Mouse (Mus musculus) retina, embryonic 14.5 days (tissue): ENCODE data around the gene Csf1.

ENCODE experiments used
- DNase-seq: peaks from one replicate; pipeline ENCODE4 v3.0.0-alpha.2; 2015; ENCODE audit warnings: low spot score

The Csf1 gene

DNA sequence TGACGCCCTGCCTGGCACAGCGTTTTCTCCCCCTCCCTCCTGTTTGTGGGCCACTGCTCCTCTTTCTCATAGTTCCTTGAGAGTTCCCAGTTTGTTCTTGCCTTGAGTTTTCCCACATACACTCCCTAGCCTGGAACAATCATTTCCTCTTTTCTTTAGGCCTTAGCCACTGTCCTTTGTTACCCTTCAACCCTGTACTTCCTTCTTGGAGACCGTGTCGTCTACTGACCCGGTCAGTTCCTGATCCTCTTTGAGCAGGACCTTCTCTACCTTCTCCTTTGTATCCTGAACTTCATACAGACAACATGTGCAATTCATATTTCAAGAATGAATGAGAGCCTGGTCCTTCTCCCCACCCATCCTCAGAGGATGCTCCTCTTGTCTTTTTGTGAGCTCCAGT is 21.0 kb upstream of the Csf1 start:
- DNase-seq: no peak

DNA sequence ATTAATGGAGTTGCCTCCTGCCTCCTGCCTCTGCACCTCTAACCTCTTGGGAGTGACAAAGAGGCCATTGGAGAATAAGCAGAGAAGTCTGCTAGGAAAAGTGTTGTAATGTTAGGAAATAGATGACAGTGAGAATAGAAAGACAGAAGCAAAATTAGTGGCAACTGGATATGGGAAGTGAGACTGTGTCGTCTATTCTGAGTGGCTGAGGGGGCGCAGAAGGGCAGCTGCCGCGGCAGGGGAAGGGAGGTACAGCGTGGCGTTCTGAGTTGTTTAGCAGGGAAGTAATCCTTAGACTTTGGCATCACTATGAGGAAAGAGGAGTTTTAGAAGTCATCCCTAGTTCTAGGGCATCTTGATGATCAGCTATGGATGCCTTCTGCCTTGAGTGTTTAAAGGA is 17.7 kb upstream of the Csf1 start:
- DNase-seq: no peak

- peak; percentile 12 for DNase-seq
These were observed 16.0 kb upstream of the Csf1 start for GRCm38 (mm10) chr3:107776295-107776694.

DNA sequence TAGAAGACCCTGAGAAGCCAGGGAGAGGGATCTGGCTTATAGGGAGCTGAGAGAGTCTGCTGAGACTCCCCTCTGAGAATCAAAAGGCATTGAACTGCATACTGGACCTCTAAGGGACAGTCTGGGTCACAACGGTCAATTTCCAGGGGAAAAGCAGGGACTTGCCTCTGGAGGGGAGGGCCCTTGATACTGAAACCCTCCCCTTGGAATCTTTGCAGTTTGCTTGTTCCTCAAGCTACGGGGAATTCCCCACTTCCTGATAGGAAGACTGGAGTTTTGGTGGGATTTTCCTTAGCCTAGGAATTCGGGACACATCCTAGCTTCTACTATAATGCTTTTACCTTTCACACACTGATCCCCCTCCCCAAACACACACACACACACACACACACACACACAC is 15.5 kb upstream of the Csf1 start:
- no peak for DNase-seq

- no peak for DNase-seq
These were observed 14.8 kb upstream of the Csf1 start for GRCm38 (mm10) chr3:107775056-107775455.

GRCm38 (mm10) chr3:107772860-107773259 is 12.6 kb upstream of the Csf1 start:
- DNase-seq: no peak

DNA sequence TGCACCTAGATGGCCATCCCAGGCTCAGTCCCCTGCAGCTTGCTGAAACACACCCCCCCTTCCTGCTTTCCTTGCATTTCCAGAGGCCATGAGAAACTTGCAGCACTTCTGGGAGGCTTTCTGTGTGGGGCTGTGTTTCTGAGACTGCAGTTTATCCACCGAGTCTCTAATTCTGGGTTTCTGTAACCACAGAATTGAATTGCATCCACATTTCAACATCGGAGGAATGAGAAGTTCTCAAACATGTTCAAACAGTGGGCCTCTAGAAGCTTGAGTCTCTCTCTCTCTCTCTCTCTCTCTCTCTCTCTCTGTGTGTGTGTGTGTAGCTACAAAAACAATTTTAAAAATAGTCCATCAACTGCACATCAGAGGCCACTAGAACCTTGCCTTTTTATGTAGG is 9.4 kb upstream of the Csf1 start:
- DNase-seq: no peak

DNA sequence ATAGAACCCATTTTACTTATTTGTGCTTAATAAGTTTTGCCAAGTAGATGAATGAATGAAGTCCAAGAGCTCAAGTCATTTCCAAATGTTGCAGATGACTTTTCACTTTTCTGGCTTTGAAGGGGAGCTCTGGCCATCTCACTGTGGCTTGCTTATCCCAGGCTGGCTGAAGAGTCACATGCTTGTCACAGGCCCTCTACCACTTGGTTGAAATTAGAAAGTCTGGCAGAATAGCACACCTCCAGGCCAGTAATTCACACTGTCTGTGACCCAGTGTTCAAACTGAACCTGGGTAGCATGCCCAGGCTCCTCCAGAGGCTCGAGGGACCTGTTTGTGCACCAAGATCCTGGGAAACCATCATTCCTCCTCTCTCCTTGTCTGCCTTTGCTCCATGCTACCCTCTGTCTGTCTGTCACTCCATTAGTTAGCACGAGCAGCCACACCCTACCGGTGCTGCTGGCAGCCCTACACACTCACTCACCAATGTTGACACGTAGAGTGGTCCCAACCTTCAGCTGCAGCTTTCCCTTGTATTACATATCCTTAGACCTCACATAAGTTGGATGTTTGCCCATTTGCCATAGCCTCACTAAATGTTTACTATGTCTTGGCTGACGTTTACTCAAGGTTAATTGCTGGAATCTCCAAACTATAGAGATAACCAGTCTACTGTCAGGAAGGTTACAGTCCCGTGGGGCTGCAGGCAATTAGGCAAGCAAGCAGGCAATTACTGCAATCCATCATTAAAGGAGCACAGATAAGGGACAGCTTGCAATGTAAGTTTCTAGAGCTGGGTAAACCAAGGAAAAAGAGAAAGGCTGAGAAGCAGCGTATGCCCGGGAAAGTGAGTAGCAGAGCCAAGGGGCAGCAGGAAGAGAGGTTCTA is 8.1 kb upstream of the Csf1 start:
- no peak for DNase-seq

GRCm38 (mm10) chr3:107766804-107767203 is 6.5 kb upstream of the Csf1 start:
- DNase-seq: no peak

GRCm38 (mm10) chr3:107765979-107766378 is 5.7 kb upstream of the Csf1 start:
- DNase-seq: no peak

DNA sequence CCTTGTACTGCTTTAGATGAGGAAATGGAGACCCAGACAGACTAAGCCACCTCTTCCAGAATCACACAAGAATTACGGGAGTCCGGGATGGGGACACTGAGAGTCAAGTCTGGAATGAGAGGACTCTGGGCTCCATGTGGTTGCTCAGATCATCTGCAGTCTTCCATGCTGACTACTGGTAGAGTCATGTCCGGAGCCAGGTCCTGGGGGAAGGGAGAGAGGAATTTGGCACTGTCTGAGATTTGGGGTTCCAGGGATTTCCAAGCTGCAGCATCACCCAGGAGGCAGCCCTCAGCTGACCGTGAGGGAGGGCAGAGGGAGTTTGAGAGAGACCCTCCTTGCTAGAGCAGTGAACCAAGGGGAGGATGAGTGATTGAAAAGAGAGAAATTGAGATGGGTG is 3.3 kb upstream of the Csf1 start:
- no peak for DNase-seq

GRCm38 (mm10) chr3:107761446-107761845 is 1.2 kb upstream of the Csf1 start:
- DNase-seq: no peak

DNA sequence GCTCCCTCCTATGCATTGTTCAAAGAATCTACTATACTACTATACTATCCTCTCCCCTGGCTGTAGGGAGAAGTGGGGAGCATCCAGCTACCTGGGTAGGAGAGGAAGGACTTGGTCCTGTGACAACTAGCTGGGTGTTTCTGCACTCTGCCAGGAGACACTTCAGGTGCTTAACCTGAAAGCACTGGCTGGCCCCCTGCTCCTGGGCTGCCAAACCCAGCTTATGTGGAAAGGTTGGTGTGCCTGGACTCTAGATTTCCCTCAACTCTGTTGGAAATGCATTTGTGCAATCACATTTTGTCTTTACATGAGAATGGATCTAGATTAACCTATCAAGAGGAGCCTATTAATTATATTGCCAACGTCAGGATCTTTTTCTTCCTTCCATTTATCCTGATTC is 502 bp upstream of the Csf1 start:
- no peak for DNase-seq

DNA sequence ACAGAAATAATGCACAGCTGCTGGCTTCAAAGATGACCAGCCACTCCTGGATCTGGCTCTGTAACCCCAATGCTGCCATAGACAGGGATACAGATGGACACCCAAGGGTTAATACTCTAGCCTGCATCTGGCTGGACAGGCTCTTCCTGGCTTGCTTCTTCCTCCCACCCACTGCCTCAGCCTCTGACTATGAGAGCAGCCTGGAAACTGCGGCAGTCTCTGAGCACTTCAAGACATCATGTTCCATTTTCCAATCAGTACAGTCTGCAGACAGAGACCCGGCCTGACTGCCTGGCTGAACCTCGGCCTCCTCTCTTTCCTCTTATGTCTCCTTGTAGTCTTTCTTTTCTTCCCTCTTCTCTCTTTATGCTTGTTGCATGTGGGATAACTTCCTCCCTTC is 1.6 kb downstream of the Csf1 start:
- peak; percentile 58 for DNase-seq

DNA sequence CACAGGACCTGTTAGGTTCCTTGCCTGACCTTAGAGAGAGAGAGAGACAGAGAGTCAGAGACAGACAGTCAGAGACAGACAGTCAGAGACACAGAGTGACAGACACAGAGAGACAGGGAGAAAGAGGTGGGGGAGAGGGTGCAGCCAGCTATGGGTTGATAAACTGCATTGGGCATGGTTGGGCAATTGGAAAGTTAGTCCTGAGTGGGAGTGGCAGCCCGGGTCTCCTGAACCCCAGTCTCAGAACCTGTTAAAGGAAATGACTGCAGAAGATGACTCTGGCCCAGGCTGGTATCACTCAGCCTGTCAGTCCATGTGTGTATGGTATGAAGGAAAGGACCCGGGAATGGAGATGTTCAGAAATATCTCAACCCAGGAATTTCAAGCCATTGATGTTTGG is 2.1 kb downstream of the Csf1 start:
- DNase-seq: no peak

GRCm38 (mm10) chr3:107757365-107758129 is 2.7 kb downstream of the Csf1 start:
- DNase-seq: no peak

DNA sequence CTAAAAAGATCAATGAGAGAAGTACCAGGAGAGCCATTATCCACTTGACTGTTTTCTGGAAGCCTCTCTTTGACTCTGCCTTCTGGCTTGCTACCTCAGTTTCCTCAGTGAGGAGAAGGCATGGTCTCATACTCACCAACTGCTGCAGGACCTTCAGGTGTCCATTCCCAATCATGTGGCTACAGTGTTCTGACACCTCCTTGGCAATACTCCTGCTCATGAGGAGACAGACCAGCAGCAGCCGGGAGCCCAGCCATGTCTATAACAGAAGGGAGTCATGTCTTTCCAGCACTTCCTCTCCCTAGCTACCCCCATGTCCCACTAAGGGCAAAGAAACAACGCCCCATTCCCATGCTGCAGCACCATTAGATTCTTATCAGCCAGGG is 3.8 kb downstream of the Csf1 start:
- DNase-seq: no peak

DNA sequence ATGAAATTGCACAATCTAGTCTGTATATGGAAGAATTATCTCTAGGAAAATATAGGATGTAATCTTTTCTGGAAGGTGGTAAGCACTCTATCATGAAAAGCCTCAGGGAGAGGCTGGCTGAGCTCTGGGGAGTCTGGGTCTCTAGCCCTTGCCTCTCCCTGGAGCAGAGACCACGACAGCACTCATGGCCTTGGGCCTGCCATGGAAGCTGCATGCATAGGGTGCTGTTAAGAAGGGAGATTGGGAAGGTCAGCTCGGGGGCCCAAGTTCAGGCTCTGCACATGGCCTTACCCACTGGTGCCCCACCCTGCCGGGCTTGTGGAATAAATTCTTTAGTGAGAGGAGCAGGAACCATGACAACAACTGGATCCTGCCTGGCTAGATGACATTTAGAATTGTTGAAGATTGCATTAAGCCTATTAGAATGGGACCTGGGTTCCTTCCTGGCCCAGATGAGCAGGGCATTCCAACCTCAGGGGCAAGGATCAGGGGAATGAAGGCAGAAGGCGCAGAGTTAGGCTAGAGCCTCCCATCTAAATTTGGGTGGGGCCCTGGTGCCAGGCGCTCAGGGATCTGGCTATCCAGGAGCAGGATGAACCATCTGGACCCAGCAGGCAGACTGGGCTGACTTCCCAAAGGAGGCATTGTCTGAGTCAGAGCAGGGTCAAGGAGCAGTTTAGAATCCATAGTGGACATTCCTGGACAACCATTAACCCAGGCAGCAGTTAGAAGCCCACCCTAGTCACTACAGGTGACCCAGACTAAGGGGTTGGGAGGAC is 4.4 kb downstream of the Csf1 start:
- no peak for DNase-seq

GRCm38 (mm10) chr3:107754632-107755031 is 5.6 kb downstream of the Csf1 start:
- DNase-seq: peak; percentile 77

DNA sequence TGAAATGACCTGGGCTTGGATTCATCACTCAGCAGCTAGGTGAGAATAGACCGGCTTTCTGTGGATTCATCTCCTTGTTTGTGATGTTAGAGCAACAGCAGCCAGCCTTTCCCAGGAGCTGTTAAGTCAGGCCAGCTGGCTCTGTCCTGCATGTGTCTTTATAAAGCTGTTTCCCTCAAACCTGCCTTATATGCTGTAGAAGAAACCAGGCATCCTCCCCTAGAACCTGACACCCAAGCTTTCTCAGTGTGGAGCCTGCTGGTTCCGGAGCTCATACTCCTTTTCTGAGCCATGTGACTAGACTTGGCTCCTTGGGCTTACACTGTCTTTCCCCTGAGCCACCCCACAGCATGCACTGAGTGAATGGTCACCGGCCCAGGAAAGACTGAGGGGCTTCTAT is 8.7 kb downstream of the Csf1 start:
- DNase-seq: no peak

- DNase-seq: no peak
These were observed 9.3 kb downstream of the Csf1 start for GRCm38 (mm10) chr3:107750775-107751540.

DNA sequence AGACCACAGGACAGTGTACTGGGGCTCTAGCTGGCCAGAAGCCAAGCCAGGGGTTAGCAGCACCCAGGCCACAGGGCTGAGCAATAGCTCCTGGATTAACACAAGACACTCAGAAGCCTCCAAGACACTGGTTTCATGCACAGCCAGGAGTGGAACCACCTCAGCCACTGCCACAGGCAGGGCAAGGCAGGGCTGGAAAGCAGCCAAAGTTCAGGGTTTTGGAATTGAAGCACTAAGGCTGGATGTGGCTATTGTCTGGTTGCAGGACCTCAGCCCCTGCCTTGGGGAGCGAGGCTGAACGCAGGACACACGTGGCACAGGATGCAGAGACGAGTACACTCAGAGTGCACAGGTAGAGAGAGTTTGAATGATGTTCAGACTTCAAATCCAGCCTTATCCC is 10.8 kb downstream of the Csf1 start:
- DNase-seq: no peak
